Mouse (Mus musculus): ENCODE results near the gene Chmp4b. TPM values are rescaled to one million over a fixed set of nuclear protein-coding genes. Genes with fewer than 3 reads are reported as not detected.

The Chmp4b gene
- total RNA-seq (2021), result 100 to 1,000 TPM; 125 to 126 TPM

DNA sequence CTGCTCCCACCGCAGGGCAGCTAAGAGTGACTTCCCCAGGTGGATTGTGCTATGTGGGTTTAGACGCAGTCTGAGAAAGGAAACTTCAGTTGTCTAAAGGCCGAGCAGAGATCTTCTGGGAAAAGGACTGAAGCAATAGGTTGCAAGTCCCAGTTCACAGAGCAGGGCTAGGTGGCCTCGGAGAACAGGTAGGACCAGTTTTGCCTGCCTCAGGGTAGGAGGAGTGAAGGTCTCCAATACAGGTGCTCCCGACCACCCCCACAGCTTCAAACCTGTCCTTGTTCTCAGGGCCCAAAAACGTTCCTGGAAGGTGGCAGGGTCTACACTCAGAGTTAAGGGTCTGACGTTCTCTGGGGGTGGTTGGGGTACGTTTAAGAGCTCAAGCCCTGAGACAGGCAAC is at the start of gene Chmp4b:
TSS of gene Chmp4b (plus strand) at position 343 of the 400 bp plus-strand sequence.
- intact Hi-C loops (cut with DNase I), result no loop called here
- DNase-seq, result no peak

DNA sequence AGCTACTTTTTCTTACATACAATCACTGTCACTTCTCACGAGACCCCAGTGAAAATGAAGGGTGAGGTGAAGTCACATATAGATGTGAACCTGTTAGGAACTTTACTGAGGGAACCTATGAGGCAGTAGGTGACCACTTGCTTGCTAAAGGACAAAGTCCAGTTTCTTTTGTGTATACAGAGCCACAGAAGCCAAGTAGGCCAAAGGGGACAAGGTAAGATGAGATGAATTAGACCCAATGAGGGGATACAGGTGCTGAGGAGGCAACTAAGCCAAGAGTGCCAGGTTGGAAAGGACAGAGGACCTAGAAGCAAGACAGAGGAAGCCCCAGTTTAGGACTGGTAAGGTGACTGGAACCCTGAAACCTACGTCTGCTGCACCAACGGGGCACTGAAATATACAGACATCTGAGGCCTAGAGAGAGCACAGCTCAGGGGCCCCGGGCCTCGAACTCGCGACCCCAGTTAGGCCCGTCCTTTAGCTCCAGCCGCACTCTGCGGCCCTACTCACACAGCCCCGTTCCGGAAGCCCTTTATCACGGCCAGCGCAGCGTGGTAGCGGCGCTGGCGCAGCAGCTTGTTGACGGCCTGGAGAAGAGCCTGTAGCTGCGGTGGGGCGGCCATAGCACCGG is 48.4 kb upstream of the Chmp4b start:
- intact Hi-C loops (cut with DNase I), result no loop called here

DNA sequence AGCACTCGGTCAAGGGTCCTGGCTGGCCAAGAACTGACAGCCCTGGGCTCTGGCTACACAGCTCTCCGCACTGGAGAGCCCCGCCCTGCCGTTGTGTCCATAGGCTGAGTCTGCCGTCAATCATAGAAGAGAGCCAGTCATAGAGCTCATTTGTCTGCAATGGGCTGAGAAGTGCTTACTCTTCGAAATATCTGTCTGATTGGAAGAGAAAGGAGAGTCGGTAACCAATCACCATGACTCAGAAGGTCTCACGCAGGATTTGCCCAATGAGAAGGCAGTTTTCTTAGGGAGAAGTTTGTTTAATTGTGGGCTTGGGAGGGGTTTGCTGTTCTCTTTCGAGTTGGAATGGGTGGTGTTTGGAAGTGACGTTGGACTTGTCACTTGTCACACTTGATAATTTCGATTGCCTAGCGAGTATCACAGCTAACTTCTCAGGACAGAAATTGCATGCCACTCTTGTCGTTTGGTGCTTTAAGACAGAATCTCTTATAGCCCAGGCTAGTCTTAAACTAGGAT is 47.8 kb upstream of the Chmp4b start, which contains the start of gene Pxmp4:
TSS of gene Pxmp4 (minus strand) at position 71 of the 516 bp plus-strand sequence.
- DNase-seq, result peak; percentile 99 to 100
- intact Hi-C loops (cut with DNase I), result no loop called here

More for the DNA sequence above, 48.4 kb upstream of the Chmp4b start:
- no peak for DNase-seq

DNA sequence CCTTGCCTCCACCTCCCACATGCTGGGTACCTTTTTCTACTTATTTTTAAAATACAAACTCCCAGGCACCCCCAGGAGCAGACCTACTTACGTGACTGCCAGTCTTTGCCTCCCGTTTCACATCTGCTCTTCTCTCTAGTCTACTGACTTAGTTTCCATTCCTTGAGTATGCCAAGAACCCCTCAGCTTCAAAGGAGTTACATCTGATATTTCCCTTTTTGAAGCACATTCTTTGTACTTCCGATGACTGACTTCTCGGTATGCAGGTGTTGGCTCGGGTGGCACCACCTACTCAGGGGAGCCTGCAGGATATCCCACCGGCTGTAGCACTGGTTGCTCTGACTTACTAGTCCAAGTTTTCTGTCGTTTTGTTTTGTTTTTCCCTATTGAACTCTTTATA is 47.3 kb upstream of the Chmp4b start:
- no peak for DNase-seq
- intact Hi-C loops (cut with DNase I), result no loop called here

DNA sequence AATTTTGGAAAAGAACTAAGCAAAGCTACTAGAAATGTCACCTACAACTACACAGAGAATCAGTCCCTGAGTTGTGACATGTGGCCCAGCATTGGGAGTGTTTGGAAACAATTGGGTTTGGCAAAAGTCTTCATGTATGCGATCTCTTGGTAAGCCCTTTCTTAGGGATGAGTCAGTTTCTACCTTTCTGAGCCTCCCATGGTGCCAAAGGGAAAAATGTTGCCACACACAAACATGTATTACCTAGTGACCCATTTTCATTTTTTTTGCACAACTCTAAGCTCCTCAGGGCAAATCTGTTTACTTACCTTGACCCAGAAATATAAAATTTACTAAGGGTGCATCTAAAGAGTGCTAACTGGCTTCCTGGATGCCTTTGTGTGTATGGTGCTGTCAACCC is 44.5 kb upstream of the Chmp4b start:
- no peak for DNase-seq
- intact Hi-C loops (cut with DNase I), result no loop called here

DNA sequence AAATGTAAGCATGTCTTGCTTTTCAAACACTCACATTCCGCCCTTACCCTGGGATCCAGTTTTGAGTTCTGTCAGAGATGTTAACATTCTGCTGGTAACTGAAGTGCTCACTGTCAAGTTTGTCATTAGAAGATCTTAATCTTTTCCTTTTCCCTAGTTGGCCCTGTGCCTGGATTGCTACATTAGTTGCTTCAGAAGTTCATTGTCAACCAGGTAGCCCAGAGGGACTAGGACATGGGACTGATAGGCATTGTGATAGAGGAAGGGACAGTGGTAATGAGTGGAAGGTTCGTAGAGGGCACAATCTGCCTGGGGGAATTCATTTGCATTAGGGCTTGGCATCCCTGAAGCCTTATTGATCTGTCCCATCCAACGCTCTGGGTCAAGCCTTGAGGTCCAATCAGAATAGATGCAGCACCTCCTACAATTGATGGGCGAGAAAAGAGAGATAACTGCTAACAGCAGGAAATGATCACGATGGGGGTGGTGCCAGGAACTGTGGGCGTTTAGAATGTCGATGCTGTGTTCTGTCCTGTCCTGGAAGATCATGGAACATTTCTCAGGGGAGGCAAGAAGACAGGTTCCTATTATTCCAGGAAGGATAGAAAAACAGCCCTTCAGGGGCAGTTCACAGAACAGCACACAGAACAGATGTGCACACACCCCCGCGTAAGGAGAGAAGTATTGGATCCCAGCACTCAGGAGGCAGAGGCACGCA is 42.3 kb upstream of the Chmp4b start:
- intact Hi-C loops (cut with DNase I), result no loop called here
- DNase-seq, result no peak

DNA sequence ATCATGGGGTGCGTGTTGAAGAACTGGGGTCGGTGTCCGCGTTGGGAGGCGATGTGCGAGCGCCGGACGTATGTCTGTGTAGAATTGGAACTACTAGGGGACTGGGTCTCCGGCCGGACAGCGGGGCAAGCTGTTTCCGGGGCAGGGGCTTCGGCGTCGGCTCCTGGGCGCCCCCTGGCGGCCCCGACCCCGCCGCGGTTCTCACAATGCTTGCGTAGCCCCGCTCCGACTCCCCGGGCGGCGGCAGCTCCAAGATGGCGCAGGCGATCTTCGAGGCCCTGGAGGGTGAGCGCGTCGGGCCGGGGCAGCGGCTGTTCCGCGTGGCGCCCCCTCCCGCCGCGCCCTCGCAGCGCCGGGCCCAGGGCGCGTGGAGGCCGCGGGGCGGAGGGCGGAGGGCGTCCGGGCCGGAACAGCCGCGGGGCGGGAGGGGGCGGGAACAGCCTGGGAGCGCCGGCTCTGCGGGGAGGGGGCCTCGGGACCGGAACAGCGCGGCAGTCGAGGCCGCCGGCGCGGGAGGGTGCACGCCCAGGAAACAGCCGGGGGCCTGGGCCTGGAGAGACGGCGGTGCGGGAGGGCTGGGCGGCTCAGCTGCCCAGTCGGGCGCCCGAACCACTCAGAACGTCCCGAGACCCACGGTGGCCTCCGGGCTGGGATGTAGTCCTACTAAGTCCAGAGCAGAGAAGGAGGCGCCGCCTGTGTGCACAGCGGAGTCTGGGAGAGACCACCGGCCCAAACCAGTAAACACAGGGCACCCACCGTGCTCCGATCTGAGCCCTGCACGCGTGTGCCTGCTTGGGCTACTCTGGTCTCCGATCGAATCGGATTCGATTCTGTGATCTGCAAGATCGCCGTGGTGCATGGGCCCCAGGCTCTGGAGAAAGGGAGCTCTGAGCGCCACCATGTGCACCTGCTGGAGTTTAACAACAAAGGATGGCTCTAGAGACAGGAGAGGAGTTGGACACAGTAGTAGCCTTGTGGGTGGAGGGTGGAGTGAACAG is 38.1 kb upstream of the Chmp4b start, which contains the start of the genes Zfp341 and 4930519P11Rik:
TSS of gene Zfp341 (plus strand) at position 180 of the 998 bp plus-strand sequence.
TSS of gene 4930519P11Rik (minus strand) at position 320 of the 998 bp plus-strand sequence.
- DNase-seq, result peak; percentile 92 to 93
- intact Hi-C loops (cut with DNase I), result loop anchor here (1.0 to 2.0 kb wide), 3 partner anchors 20 to 197 kb away; no protein-coding TSS in a partner anchor

DNA sequence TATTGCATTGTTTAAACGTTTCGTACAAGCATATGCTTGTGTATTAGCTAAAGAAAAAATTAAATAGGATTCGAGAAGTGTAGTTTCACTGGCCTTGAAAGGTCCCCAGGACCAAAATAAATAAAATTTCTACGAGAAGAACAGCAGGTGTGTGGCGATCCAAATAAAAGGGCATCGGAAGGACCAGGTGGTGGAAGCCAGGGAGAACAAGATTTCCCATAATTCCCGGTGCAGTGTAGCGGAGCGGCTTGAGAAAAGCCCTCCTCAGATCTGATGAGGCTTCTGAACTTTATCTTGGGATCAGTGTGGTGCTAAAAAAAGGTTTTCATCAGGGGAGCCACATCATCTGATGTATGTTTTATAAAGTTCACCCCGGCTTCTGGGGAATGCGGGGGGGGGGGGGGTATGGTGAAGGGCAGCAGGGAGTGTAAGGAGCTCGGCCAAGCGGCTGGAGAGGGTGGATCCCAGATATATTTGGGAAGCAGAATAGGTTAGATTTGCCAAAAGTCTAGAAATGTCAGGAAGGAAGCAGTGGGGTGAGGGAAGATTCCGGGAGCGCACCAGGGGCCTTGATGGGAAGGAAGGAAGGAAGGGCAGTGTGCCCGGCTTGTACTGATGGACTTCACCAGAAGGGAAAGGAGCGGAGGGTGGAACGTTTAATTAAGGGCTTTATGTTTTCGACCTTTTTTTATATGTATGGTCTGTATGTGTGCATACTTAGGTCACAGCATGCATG is 36.5 kb upstream of the Chmp4b start:
- intact Hi-C loops (cut with DNase I), result no loop called here
- no peak for DNase-seq

DNA sequence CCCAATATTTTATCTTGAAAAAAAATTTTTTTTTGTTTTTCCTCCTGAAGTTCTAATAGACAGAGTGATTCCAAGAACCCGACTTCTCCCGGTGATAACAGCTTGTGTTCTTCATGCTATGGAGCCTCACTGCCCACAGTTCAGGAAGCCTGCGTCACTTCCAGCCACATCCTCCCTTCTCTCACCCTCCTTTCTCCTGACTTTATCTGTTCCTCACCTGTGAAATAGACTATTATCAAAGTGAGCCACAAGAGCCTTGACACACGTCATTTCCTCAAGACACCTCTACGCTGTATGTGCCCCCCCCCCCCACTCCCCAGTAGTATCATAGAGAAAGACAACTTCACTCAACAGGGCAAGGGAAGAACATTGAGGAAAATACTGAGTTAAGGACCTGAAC is 35.8 kb upstream of the Chmp4b start:
- DNase-seq, result no peak
- intact Hi-C loops (cut with DNase I), result loop anchor here (2.0 kb wide), 1 partner anchor 47 kb away; no protein-coding TSS in a partner anchor

DNA sequence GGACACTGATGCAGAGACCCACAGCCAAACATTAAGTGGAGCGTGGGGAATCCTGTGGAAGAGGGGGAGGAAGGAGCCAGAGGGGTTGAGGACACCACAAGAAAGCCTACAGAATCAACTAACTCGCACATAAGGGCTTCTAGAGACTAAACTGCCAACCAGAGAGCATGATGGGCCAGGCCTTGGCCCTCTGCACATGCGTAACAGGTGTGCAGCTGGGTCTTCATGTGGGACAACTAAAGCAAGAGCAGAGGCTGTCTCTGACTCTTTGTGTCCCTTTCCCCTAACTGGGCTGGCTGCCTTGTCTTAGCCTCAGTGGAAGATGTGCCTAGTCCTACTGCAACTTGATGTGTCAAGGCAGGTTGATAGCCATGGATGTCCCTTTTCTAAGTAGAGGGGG is 34.4 kb upstream of the Chmp4b start:
- intact Hi-C loops (cut with DNase I), result loop anchor here (2.0 kb wide), 1 partner anchor 46 kb away; no protein-coding TSS in a partner anchor
- no peak for DNase-seq

DNA sequence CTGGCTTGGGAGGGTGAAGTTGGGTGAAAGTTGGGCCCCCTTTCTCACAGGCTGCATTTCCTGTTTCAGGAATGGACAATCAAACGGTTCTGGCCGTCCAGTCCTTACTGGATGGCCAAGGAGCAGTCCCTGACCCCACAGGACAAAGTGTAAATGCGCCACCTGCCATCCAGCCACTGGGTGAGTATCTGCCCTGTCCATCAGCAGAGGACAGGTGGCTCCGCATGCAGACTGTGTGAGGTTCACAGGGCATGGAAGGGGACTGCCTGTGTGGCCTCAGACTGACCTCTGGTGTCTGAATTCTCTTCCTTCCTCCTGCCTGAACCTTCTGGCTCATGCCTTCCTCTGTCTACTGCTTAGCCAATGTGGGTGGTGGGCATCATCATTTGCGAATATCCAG is 29.8 kb upstream of the Chmp4b start:
- intact Hi-C loops (cut with DNase I), result no loop called here
- no peak for DNase-seq

DNA sequence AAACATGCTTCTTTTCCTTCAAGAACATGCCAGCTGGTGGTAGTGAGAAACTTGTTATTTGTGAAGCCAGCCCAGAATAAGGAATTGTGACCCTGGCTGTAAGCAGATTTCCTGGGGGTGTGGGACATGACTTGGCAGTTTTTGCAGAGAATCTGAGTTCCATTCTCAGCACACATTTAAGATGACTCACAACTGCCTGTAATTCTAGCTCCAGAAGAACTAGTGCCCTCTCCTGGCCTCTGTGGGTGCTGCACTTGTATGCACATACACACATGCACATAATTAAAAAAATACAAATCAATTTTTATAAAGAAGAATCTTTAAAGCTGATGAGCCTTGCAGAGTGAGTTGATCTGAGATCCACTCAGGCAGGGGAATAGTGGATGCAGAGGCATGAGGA is 27.4 kb upstream of the Chmp4b start:
- DNase-seq, result no peak
- intact Hi-C loops (cut with DNase I), result no loop called here

DNA sequence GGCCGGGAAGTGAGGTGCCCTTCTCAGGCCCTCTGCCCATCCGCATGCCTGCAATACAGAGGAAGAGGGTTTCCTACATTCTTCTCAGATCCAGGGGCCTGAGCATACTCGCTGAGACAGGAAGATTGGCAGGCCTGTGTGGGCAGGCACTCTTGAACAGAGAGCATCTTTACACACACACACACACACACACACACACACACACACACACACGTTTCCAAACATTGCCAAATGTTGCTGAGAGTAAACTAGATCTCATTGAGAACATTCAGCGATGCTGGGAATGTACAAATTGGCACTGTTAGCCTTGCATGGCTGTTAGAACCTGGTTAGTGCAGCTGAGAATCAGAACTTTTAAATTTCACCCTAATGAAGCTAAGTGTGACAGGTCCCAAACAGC is 21.0 kb upstream of the Chmp4b start:
- intact Hi-C loops (cut with DNase I), result no loop called here
- DNase-seq, result no peak

DNA sequence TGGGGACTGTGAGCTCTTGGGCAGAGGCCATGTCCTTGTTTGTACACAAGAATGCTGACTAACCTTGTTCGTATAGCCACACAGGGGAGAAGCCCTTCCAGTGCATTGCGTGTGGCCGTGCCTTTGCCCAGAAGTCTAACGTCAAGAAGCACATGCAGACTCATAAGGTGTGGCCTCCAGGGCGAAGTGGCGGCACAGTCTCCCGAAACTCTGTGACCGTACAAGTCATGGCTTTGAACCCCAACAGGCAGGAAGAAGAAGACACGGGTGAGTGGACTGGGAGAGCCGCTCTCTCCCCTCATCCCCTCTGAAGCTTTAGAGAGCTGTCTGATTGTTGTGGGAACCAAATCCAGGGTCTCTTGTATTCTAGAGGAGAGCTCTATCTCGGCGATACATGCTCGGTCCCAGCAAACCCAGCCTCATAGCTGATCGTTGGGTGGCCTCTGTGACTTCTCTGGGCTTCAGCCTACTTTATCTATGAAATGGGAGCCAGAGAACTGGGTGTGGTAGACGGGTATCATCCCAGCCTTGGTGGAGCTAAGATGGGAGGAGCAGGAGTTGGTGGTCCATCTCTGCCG is 19.2 kb upstream of the Chmp4b start:
- no peak for DNase-seq
- intact Hi-C loops (cut with DNase I), result no loop called here

DNA sequence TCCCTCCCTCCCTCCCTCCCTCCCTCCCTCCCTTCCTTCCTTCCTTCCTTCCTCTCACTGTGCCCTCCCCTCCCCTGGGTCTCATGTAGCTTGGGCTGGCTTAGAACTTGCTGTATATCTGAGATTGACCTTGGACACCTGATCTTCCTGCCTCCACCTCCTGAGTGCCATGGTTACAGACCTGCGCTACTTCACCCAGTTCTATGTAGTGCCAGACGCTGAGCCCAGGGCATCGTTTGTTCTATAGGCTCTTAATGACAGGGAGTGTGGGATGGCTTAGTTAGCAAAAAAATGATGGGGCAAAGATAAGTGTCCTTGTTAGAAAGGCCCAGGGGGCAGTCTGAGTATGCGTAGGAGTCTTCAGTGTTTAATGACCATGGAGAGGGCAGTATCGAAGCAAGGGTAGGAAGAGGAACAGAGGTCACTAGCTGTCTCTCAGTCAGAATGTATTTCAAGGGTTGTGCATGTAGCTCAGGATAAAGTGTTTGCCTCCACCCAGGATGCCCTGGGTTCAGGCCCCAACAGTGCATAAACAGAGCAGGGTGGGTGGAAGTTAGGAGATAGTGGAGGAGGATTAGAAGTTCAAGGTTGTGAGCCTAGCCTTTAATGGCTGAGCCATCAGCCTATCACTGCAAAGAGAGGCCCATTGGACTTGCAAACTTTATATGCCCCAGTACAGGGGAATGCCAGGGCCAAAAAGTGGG is 18.3 kb upstream of the Chmp4b start:
- intact Hi-C loops (cut with DNase I), result no loop called here
- no peak for DNase-seq

DNA sequence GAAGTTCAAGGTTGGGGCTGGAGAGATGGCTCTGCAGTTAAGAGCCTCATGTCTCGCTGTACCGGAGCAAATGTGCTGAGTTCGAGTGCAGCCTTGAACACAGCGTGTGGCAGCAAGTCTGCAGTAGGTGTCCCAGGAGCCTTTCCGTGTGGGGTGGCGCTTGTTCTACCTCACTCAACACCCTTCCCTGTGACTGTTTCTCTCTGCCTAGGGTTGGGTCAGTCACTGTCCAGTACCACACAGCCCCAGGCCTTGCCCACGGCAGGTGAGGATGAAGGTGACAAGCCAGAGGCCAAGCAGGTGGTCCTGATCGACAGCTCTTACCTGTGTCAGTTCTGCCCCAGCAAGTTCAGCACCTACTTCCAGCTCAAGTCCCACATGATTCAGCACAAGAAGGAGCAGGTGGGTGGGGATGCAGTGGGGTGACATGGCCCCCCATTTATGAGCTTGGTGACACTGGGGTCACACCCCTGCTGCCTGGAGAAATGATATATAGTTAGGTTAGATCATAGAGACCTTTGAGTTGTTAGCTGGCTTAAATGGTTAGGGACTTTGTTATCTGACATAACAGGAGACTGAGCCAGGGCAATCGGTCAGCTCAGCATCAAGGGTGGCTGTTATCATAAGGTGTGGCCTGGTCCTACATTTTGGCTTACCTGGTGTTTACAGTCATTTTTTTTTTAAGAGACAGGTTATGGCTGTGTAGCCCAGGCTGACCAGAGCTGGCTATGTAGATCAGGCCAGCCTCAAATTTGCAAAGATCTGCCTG is 17.4 kb upstream of the Chmp4b start:
- no peak for DNase-seq
- intact Hi-C loops (cut with DNase I), result no loop called here

DNA sequence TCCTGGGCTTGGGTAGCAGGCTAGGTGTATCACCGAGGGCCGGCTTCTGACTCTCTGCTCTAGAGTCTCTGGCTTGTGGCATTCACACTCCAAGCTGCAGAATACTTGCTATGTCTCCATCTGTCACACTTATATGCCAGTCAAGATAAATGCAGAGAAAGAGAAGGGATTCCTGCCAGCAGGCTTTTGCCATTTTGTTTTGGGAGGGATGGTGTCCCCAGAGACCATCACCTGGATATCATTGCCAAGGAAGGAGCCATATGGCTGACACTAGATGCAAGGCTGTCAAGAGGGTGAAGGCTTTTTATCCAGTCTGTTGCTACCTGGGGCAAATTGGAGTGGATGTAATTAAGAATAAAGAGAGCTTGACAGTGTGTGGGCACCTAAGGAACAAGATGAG is 15.7 kb upstream of the Chmp4b start:
- intact Hi-C loops (cut with DNase I), result no loop called here
- no peak for DNase-seq

DNA sequence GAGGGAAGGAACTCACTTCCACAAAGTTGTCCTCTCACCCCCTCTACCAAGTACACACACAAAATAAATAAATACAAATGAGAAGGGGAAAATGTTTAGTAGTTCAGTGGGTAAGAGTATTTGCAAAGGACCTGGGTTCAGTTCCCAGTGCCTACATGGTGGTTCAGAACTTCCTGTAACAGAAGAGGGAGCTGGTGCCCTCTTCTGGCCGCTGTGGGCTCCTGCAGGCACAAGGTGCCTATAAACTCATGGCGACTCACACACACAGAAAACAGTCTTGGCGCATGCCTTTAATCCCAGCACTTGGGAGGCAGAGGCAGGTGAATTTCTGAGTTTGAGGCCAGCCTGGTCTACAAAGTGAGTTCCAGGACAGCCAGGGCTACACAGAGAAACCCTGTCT is 13.0 kb upstream of the Chmp4b start:
- no peak for DNase-seq
- intact Hi-C loops (cut with DNase I), result no loop called here
